Mouse (Mus musculus) megakaryocyte, adult 5-6 weeks (primary cell): ENCODE measurements at regions not wholly inside any gene's neighbourhood (a gene's known extent, or its start where the extent isn't known, plus 50 kb on each side); places are given as distances from the start of the nearest gene placed in this dataset.
A peak's percentile ranks its signal among the peaks of the same experiment; 100 is the strongest.

Experiments used
- ATAC-seq: 2 replicates; pipeline ENCODE4 v1.8.0; 2016; ENCODE audit warnings: mild to moderate bottlenecking, inconsistent platforms; ENCODE audit not compliant: poor library complexity, severe bottlenecking

GRCm38 (mm10) chr14:72942571-72942970 is 106.3 kb downstream of the Cysltr2 start:
- ATAC-seq, result no peak

GRCm38 (mm10) chr14:72939067-72939393 is 109.9 kb downstream of the Cysltr2 start:
- peak; percentile 84 for ATAC-seq

GRCm38 (mm10) chr14:72938382-72939066 is 110.4 kb downstream of the Cysltr2 start:
- ATAC-seq, result peak; percentile 77

- ATAC-seq, result peak; percentile 94
These were observed 115.3 kb downstream of the Cysltr2 start for GRCm38 (mm10) chr14:72933598-72933997.

GRCm38 (mm10) chr14:72932296-72932695 is 116.6 kb downstream of the Cysltr2 start:
- no peak for ATAC-seq

GRCm38 (mm10) chr14:72901171-72901926 is 147.6 kb downstream of the Cysltr2 start:
- ATAC-seq, result no peak

GRCm38 (mm10) chr14:72899630-72900029 is 149.3 kb downstream of the Cysltr2 start:
- no peak for ATAC-seq

- ATAC-seq, result no peak
These were observed 156.6 kb downstream of the Cysltr2 start for GRCm38 (mm10) chr14:72892316-72892715.

GRCm38 (mm10) chr14:72889663-72890062 is 159.3 kb downstream of the Cysltr2 start:
- ATAC-seq, result no peak

GRCm38 (mm10) chr14:72887470-72888071 is 161.3 kb downstream of the Cysltr2 start:
- ATAC-seq, result peak; percentile 86

GRCm38 (mm10) chr14:72886935-72887369 is 162.0 kb downstream of the Cysltr2 start:
- ATAC-seq, result peak; percentile 54

- no peak for ATAC-seq
These were observed 163.1 kb downstream of the Cysltr2 start for GRCm38 (mm10) chr14:72885824-72886223.

- no peak for ATAC-seq
These were observed 164.4 kb downstream of the Cysltr2 start for GRCm38 (mm10) chr14:72884561-72884960.

GRCm38 (mm10) chr14:72877132-72877531 is 167.3 kb upstream of the Fndc3a start:
- ATAC-seq, result no peak

- no peak for ATAC-seq
These were observed 163.7 kb upstream of the Fndc3a start for GRCm38 (mm10) chr14:72873494-72873893.

- no peak for ATAC-seq
These were observed 159.5 kb upstream of the Fndc3a start for GRCm38 (mm10) chr14:72869188-72869749.

- no peak for ATAC-seq
These were observed 157.1 kb upstream of the Fndc3a start for GRCm38 (mm10) chr14:72866896-72867295.

GRCm38 (mm10) chr14:72865531-72865930 is 155.7 kb upstream of the Fndc3a start:
- no peak for ATAC-seq

GRCm38 (mm10) chr14:72864792-72865191 is 155.0 kb upstream of the Fndc3a start:
- ATAC-seq, result peak; percentile 53

GRCm38 (mm10) chr14:72864130-72864529 is 154.3 kb upstream of the Fndc3a start:
- ATAC-seq, result no peak

- ATAC-seq, result peak; percentile 45; the same call in 1 of the 2 replicates
These were observed 153.2 kb upstream of the Fndc3a start for GRCm38 (mm10) chr14:72862806-72863526.
